Mouse (Mus musculus) ES-E14 (cell line): ENCODE results near the gene Hsf5. TPM values are rescaled to one million over a fixed set of nuclear protein-coding genes. Genes with fewer than 3 reads are reported as not detected.

Source experiments
- DNase-seq: peaks from one replicate; pipeline ENCODE4 v3.0.0-alpha.2; 2013; ENCODE audit warnings: low read depth, low spot score
- H3K27ac ChIP-seq: 2 replicates; pipeline ENCODE4 v1.5.1; 2012; ENCODE audit warnings: low read depth, mild to moderate bottlenecking, low read length, moderate library complexity, mixed read lengths; ENCODE audit not compliant: poor library complexity, insufficient read depth, severe bottlenecking
- H3K36me3 ChIP-seq: 2 replicates; pipeline ENCODE4 v1.6.1; 2012; ENCODE audit warnings: mild to moderate bottlenecking, low read length, moderate library complexity, mixed read lengths; ENCODE audit not compliant: control insufficient read depth, poor library complexity, insufficient read depth, severe bottlenecking
- H3K4me1 ChIP-seq, 2 experiments: fragments of 150-350 bp in 1 of 2; sonication (generic) in 1 of 2; 2 replicates each; pipeline ENCODE4 v1.6.1; 2012; ENCODE audit warnings: low read length in 2 of 2, mild to moderate bottlenecking in 1 of 2, mixed read lengths in 1 of 2; ENCODE audit not compliant: control insufficient read depth in 2 of 2, insufficient read depth in 2 of 2, poor library complexity in 1 of 2
- H3K4me3 ChIP-seq, 2 experiments: fragments of 150-350 bp in 1 of 2; sonication (generic) in 1 of 2; 2 replicates each; pipeline ENCODE4 v1.5.1; 2012; ENCODE audit warnings: low read length in 2 of 2, low read depth in 1 of 2, mild to moderate bottlenecking in 1 of 2, mixed read lengths in 1 of 2; ENCODE audit not compliant: insufficient read depth in 1 of 2, poor library complexity in 1 of 2, severe bottlenecking in 1 of 2
- H3K9ac ChIP-seq: 2 replicates; pipeline ENCODE4 v1.6.1; 2012; ENCODE audit warnings: low read depth, mild to moderate bottlenecking, low read length, mixed read lengths; ENCODE audit not compliant: poor library complexity, insufficient read depth, severe bottlenecking
- H3K9me3 ChIP-seq: fragments of 150-350 bp; sonication (generic); 2 replicates; pipeline ENCODE4 v1.6.1; 2012; ENCODE audit warnings: low read depth, mild to moderate bottlenecking, low read length; ENCODE audit not compliant: control insufficient read depth, insufficient read depth
- CHD2 ChIP-seq: IDR thresholded peaks from 2 replicates; pipeline ENCODE4 v1.6.1; 2014; ENCODE audit warnings: mild to moderate bottlenecking, low read depth, low read length, inconsistent platforms
- HCFC1 ChIP-seq: IDR thresholded peaks from 2 replicates; pipeline ENCODE4 v1.6.1; 2012; ENCODE audit warnings: low read length, inconsistent platforms, borderline replicate concordance; ENCODE audit not compliant: insufficient read depth
- MAFK ChIP-seq: IDR thresholded peaks from 2 replicates; pipeline ENCODE4 v1.6.1; 2014; ENCODE audit warnings: mild to moderate bottlenecking, low read depth, low read length, inconsistent platforms; ENCODE audit not compliant: insufficient read depth
- ZC3H11A ChIP-seq: IDR thresholded peaks from 2 replicates; pipeline ENCODE4 v1.6.1; 2012; ENCODE audit warnings: low read depth, mild to moderate bottlenecking, inconsistent platforms, low read length, borderline replicate concordance
- ZNF384 ChIP-seq: IDR thresholded peaks from 2 replicates; pipeline ENCODE4 v1.6.1; 2012; ENCODE audit warnings: low read depth, low read length, inconsistent platforms
- in situ Hi-C, 2 experiments: fragments of 600-800 bp; cut with MboI; formaldehyde crosslinking; loops; one replicate each; pipeline ENCODE4 v1.15.1; 2025; ENCODE audit warnings: low sequenced_read_pairs in 2 of 2, inconsistent platforms in 1 of 2; ENCODE audit not compliant: unreplicated experiment in 2 of 2
- total RNA-seq: library from RNA; depleted of rRNA; stranded (reverse); fragments of 300-350 nt; gene quantifications from 2 replicates; pipeline ENCODE4 v1.2.3, GENCODE M21; 2012

The Hsf5 gene
- total RNA-seq, 1 experiment: 0.40 TPM

- H3K36me3 ChIP-seq: no peaks in the 10 kb centered on the region
- no peaks in the 10 kb centered on the region for H3K9me3 ChIP-seq
- peak overlapping the region in 1 of 2 experiments; percentile 17; a peak in 2 of 4 replicates for H3K4me3 ChIP-seq
- H3K9ac ChIP-seq: no peak overlapping the region
- no peak overlapping the region for H3K27ac ChIP-seq
- TF ChIP-seq MAFK: no peak
- TF ChIP-seq CHD2: no peak
- no peak for TF ChIP-seq ZC3H11A
- TF ChIP-seq HCFC1: no peak
- TF ChIP-seq ZNF384: no peak
- H3K4me1 ChIP-seq: peaks cover 0 to 4% of the 10 kb centered on the region in 2 experiments; a peak in 3 of 4 replicates
- in situ Hi-C loops: no loop called here
- DNase-seq: peak; percentile 40
These were observed 60.8 kb downstream of the Hsf5 start for GRCm38 (mm10) chr11:87677756-87678155.

- no peaks in the 10 kb centered on the region for H3K9me3 ChIP-seq
- H3K4me3 ChIP-seq: no peak overlapping the region
- DNase-seq: no peak
- TF ChIP-seq HCFC1: no peak
- no peak for TF ChIP-seq ZC3H11A
- no peak for TF ChIP-seq ZNF384
- TF ChIP-seq CHD2: no peak
- no peak for TF ChIP-seq MAFK
- in situ Hi-C loops: no loop called here
- peaks cover 0 to 4% of the 10 kb centered on the region in 2 experiments; a peak in 3 of 4 replicates for H3K4me1 ChIP-seq
- no peak overlapping the region for H3K9ac ChIP-seq
- H3K27ac ChIP-seq: no peak overlapping the region
- no peaks in the 10 kb centered on the region for H3K36me3 ChIP-seq
These were observed 61.6 kb downstream of the Hsf5 start for GRCm38 (mm10) chr11:87678545-87678944.

- no peak for DNase-seq
- H3K9ac ChIP-seq: no peak overlapping the region
These were observed 62.0 kb downstream of the Hsf5 start for GRCm38 (mm10) chr11:87678976-87679375.

GRCm38 (mm10) chr11:87680786-87681185 lies 63.8 kb downstream of the Hsf5 start:
- Histone ChIP-seq H3K36me3 (no peaks in the 10 kb centered on the region), H3K27ac (no peak overlapping the region), H3K9me3 (no peaks in the 10 kb centered on the region), H3K4me1 (peaks cover 2 to 4% of the 10 kb centered on the region in 2 experiments), H3K4me3 (no peak overlapping the region), H3K9ac (no peak overlapping the region)
- in situ Hi-C loops: no loop called here
- DNase-seq: no peak
- TF ChIP-seq HCFC1: no peak
- no peak for TF ChIP-seq CHD2
- no peak for TF ChIP-seq ZNF384
- no peak for TF ChIP-seq ZC3H11A
- no peak for TF ChIP-seq MAFK

More at GRCm38 (mm10) chr11:87678976-87679375, 62.0 kb downstream of the Hsf5 start:
- in situ Hi-C loops: no loop called here
- Histone ChIP-seq H3K4me1 (peaks cover 0 to 4% of the 10 kb centered on the region in 2 experiments; a peak in 3 of 4 replicates), H3K27ac (no peak overlapping the region), H3K9me3 (no peaks in the 10 kb centered on the region), H3K36me3 (no peaks in the 10 kb centered on the region), H3K4me3 (no peak overlapping the region)
- TF ChIP-seq HCFC1 (no peak), ZC3H11A (no peak), CHD2 (no peak)

- Histone ChIP-seq H3K4me1 (peaks cover 5 to 6% of the 10 kb centered on the region in 2 experiments), H3K9me3 (no peaks in the 10 kb centered on the region), H3K9ac (no peak overlapping the region), H3K27ac (no peak overlapping the region), H3K36me3 (no peaks in the 10 kb centered on the region), H3K4me3 (no peak overlapping the region)
- DNase-seq: no peak
- in situ Hi-C loops: no loop called here
- no peak for TF ChIP-seq CHD2
- no peak for TF ChIP-seq ZC3H11A
- no peak for TF ChIP-seq MAFK
- no peak for TF ChIP-seq HCFC1
- TF ChIP-seq ZNF384: no peak
These were observed 65.1 kb downstream of the Hsf5 start for GRCm38 (mm10) chr11:87682096-87682495.
